Comparison of ENCODE assay signal across 9 mouse cellular contexts in the genomic region with DNA sequence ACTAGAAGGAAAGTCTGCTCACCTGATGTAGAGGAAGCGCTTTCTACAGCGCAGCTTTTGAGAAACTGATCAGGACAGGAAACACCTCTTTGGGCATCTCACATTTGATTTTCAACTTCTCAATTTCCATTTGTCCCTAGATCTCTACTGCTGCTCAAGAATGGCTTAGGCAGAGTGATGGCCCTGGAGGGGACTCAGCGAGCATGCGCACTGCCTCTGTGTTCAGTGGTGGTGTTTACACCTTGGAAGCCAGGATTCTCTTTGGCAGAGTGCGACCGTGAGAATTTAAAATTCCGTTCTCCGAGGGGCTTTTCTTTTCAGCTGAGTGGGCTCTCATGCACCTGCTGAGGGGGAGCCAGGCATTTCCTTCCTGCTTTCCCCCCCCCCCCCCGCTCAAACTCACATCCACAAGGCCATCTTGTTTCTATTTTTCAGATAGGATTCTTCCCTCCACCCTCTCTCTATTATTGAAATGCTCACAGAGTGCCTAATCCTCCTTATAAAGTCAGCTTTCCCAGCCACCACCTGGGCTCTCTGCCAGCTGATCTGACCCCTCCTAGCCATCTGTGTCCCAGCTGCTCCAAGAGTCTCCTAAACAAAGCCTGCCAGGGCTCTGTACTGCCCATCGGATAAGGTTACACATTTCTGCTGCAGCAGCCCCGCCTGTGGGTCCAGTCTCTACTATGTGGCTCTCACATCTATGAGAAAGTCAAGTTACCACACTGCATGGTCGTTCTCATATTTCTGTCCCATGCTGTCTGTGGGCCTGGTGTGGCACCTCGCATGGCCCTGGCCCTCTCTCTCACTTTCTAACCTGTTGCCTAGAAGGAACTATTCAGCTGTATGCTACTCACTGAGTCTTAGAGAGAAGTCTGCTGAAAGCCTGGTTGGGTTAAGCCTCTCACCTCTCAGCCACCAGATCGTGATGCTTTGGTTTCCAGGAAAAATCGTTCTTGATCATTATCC.
DNase-seq lines count a peak whose midpoint lies in the region; ATAC-seq and TF ChIP-seq lines count a peak whose summit lies in the region.
"Had no signal": no experiment of that assay in that cellular context is flagged by ENCODE, and none has a peak within 500 bp of the region (broad histone marks: within the 10 kb centered on the region; RNA-seq: fewer than 3 reads in every experiment).

No protein-coding gene starts in this region.

- H3K4me3 ChIP-seq in forebrain, embryonic 11.5 days (ENCODE audit: low read depth, low read length), result no peak overlapping the region
- no peak overlapping the region for H3K4me3 ChIP-seq in heart, postnatal 0 days (ENCODE audit: low read depth, low read length)
- H3K4me3 ChIP-seq in limb, embryonic 11.5 days (ENCODE audit: low read depth, low read length), result no peak overlapping the region
- H3K4me3 ChIP-seq in neural tube, embryonic 13.5 days, result no peak overlapping the region
- H3K4me3 ChIP-seq: liver, embryonic 13.5 days had no signal

- no peak overlapping the region for H3K4me2 ChIP-seq in forebrain, embryonic 11.5 days (ENCODE audit: low read depth, low read length, severe bottlenecking)
- H3K4me2 ChIP-seq in heart, postnatal 0 days (ENCODE audit: low read depth, low read length), result peak overlapping the region; percentile 24; the same call in 1 of the 2 replicates
- H3K4me2 ChIP-seq in limb, embryonic 11.5 days (ENCODE audit: low read depth, severe bottlenecking), result no peak overlapping the region
- H3K4me2 ChIP-seq in neural tube, embryonic 13.5 days, result 0 out of 2 replicates have a peak overlapping the region, but pooled peaks have one; percentile 20
- H3K4me2 ChIP-seq: liver, embryonic 13.5 days had no signal

- 48% methylated on average over 14 of the region's 15 CpGs for WGBS in forebrain, embryonic 11.5 days
- WGBS in heart, postnatal 0 days, result 38% methylated on average over 14 of the region's 15 CpGs
- WGBS in limb, embryonic 11.5 days, result 48% methylated on average over 14 of the region's 15 CpGs
- WGBS in neural tube, embryonic 13.5 days, result 46% methylated on average over 15 of the region's 15 CpGs

- peaks cover 15% of the 10 kb centered on the region for H3K4me1 ChIP-seq in forebrain, embryonic 11.5 days (replicated peaks; ENCODE audit: control insufficient read depth, insufficient read depth, low read length)
- H3K4me1 ChIP-seq in heart, postnatal 0 days (ENCODE audit: control insufficient read depth, insufficient read depth), result peaks cover 15% of the 10 kb centered on the region
- peaks cover 19% of the 10 kb centered on the region for H3K4me1 ChIP-seq in limb, embryonic 11.5 days (ENCODE audit: control insufficient read depth, insufficient read depth, low read length)
- peaks cover 31% of the 10 kb centered on the region for H3K4me1 ChIP-seq in neural tube, embryonic 13.5 days (replicated peaks)
- H3K4me1 ChIP-seq: liver, embryonic 13.5 days had no signal

- peak; percentile 9; the same call in 1 of the 2 replicates for TF ChIP-seq CTCF in heart, postnatal 0 days (IDR thresholded peaks at IDR 0.05; ENCODE audit: low read depth)

- peak; percentile 60 for DNase-seq in ovary, adult 18-20 months (ENCODE audit: low spot score)
- DNase-seq in ovary, postnatal 10 days (ENCODE audit: low spot score), result no peak
- DNase-seq in forebrain, embryonic 11.5 days (ENCODE audit: low spot score), result peak; percentile 71
- peak; percentile 87 for DNase-seq in heart, postnatal 0 days (ENCODE audit: low spot score)
- DNase-seq in limb, embryonic 11.5 days (ENCODE audit: low spot score), result peak; percentile 86
- DNase-seq: liver, embryonic 13.5 days had no signal

- no peaks in the 10 kb centered on the region for H3K27me3 ChIP-seq in forebrain, embryonic 11.5 days (ENCODE audit: control insufficient read depth, insufficient read depth, low read length)
- H3K27me3 ChIP-seq in heart, postnatal 0 days (ENCODE audit: control insufficient read depth, insufficient read depth, low read length), result no peaks in the 10 kb centered on the region
- no peaks in the 10 kb centered on the region for H3K27me3 ChIP-seq in limb, embryonic 11.5 days (ENCODE audit: control insufficient read depth, insufficient read depth, low read length)
- H3K27me3 ChIP-seq in neural tube, embryonic 13.5 days, result no peaks in the 10 kb centered on the region
- H3K27me3 ChIP-seq: liver, embryonic 13.5 days had no signal

- no peaks in the 10 kb centered on the region for H3K36me3 ChIP-seq in forebrain, embryonic 11.5 days (ENCODE audit: control insufficient read depth, insufficient read depth, low read length)
- H3K36me3 ChIP-seq in heart, postnatal 0 days (replicated peaks; ENCODE audit: control insufficient read depth, insufficient read depth, low read length), result no peaks in the 10 kb centered on the region
- no peaks in the 10 kb centered on the region for H3K36me3 ChIP-seq in limb, embryonic 11.5 days (ENCODE audit: control insufficient read depth, insufficient read depth, low read length)
- H3K36me3 ChIP-seq in neural tube, embryonic 13.5 days, result no peaks in the 10 kb centered on the region
- H3K36me3 ChIP-seq: liver, embryonic 13.5 days had no signal

- peak overlapping the region; percentile 46 for H3K27ac ChIP-seq in forebrain, embryonic 11.5 days (ENCODE audit: low read depth, low read length)
- H3K27ac ChIP-seq in heart, postnatal 0 days (ENCODE audit: low read depth), result peak overlapping the region; percentile 81
- H3K27ac ChIP-seq in limb, embryonic 11.5 days (replicated peaks; ENCODE audit: low read depth, low read length), result peak overlapping the region; percentile 21; the same call in 1 of the 2 replicates
- H3K27ac ChIP-seq in neural tube, embryonic 13.5 days (replicated peaks), result peak overlapping the region; percentile 55
- H3K27ac ChIP-seq: liver, embryonic 13.5 days had no signal

- peak; percentile 84 for ATAC-seq in forebrain, embryonic 11.5 days (replicated peaks; ENCODE audit: low FRiP score)
- peak; percentile 92 for ATAC-seq in heart, postnatal 0 days (ENCODE audit: insufficient read depth, low read depth)
- peak; percentile 89 for ATAC-seq in limb, embryonic 11.5 days (ENCODE audit: insufficient number of reproducible peaks, low FRiP score, low TSS enrichment, low read depth)
- peak; percentile 86 for ATAC-seq in neural tube, embryonic 13.5 days (ENCODE audit: low read depth)
- no peak for ATAC-seq in megakaryocyte-erythroid progenitor cell, adult 5-6 weeks (replicated peaks; ENCODE audit: low FRiP score, low TSS enrichment, poor library complexity, severe bottlenecking)
- no peak for ATAC-seq in CD4-positive, CD25-positive, alpha-beta regulatory T cell, adult 4 months

- TF ChIP-seq EP300 in heart, postnatal 0 days (IDR thresholded peaks at IDR 0.05; ENCODE audit: low read depth), result peak; percentile 63

- no peak overlapping the region for H3K9ac ChIP-seq in forebrain, embryonic 11.5 days (ENCODE audit: low read length)
- H3K9ac ChIP-seq in heart, postnatal 0 days (replicated peaks; ENCODE audit: low read depth, low read length), result no peak overlapping the region
- no peak overlapping the region for H3K9ac ChIP-seq in limb, embryonic 11.5 days (ENCODE audit: low read length)
- H3K9ac ChIP-seq in neural tube, embryonic 13.5 days, result no peak overlapping the region
- H3K9ac ChIP-seq: liver, embryonic 13.5 days had no signal

- H3K9me3 ChIP-seq in forebrain, embryonic 11.5 days (ENCODE audit: control insufficient read depth, low read length), result no peaks in the 10 kb centered on the region
- H3K9me3 ChIP-seq in heart, postnatal 0 days (replicated peaks; ENCODE audit: control insufficient read depth, low read length), result no peaks in the 10 kb centered on the region
- H3K9me3 ChIP-seq in limb, embryonic 11.5 days (ENCODE audit: control insufficient read depth, low read length), result no peaks in the 10 kb centered on the region
- no peaks in the 10 kb centered on the region for H3K9me3 ChIP-seq in neural tube, embryonic 13.5 days
- H3K9me3 ChIP-seq: liver, embryonic 13.5 days had no signal

Comparison
In these comparisons a context has a peak if more than half of its experiments do, and no peak if none do; other contexts are left out.
1. ATAC-seq: peak in forebrain, embryonic 11.5 days (single experiment), heart, postnatal 0 days (single experiment), limb, embryonic 11.5 days (single experiment) and neural tube, embryonic 13.5 days (single experiment); none in megakaryocyte-erythroid progenitor cell, adult 5-6 weeks (single experiment) and CD4-positive, CD25-positive, alpha-beta regulatory T cell, adult 4 months (single experiment).
2. H3K27ac ChIP-seq: peak in every context shown above with its lines; median percentile 81 in heart, postnatal 0 days; 55 in neural tube, embryonic 13.5 days; 46 in forebrain, embryonic 11.5 days; 21 in limb, embryonic 11.5 days.
3. H3K4me2 ChIP-seq: peak in heart, postnatal 0 days (single experiment) and neural tube, embryonic 13.5 days (single experiment); none in forebrain, embryonic 11.5 days (single experiment) and limb, embryonic 11.5 days (single experiment).